8 mouse cellular contexts compared by ENCODE assay signal in the genomic region with DNA sequence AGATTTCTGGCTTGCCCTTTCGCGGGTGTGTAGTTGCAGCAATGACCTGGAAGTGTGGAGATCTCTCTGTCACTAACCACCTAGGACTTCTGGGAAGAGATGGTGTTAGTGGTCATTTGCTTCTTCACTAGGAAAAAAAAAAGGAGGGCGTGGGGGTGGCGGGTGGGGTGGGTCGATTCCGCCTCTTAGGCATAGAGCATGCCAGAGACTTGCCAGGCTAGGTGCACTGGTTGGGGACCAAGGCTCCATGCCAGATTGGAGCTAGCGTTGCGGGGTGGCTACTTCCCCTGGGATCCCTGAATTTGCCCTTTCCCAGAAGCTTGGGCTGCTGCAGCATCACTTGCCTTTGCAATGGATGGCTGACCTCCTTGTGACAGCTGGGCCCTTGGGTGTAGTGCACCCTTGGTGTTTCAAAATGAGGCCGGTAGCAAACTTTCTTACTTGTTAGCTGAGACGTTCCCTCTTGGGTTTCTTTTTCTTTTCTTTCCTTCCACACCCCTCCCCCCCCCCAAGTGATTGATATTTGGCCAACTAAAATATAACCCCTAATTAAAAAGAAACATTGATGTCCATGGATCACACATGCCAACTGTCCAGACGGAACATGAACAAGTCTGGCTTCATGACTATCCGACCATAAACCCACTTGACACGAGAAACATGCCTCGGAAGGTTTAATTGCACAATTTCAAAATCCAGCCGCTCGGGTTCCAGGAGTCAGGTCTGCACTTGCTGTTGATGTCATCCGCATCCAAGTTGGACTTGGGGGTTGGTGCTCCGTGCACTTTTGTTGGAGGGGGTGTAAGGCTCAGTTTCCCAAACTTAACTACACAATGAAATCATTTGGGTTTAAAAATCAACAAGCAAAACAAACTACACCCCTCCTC. TPM values are rescaled to one million over a fixed set of nuclear protein-coding genes. Genes with fewer than 3 reads are reported as not detected.
DNase-seq lines count a peak whose midpoint lies in the region; ATAC-seq and TF ChIP-seq lines count a peak whose summit lies in the region.

No protein-coding gene starts in this region.

- TF ChIP-seq CTCF in cortical plate, adult 2 months (IDR thresholded peaks at IDR 0.05; ENCODE audit: extremely low read depth, insufficient read depth, low read length): no peak

- H3K27ac ChIP-seq in cortical plate, adult 2 months (ENCODE audit: insufficient read depth, low read length): no peak overlapping the region
- H3K27ac ChIP-seq in hindbrain, embryonic 13.5 days: no peak overlapping the region
- H3K27ac ChIP-seq in lung, embryonic 15.5 days: no peak overlapping the region

- DNase-seq in gastrocnemius, postnatal 25 days: peak; percentile 13
- no peak for DNase-seq in gastrocnemius, postnatal 4 days (ENCODE audit: low spot score in 2 of 2)
- DNase-seq in frontal cortex, postnatal 36 days (ENCODE audit: low spot score in 2 of 2): no peak
- no peak for DNase-seq in cerebellum, adult 9-10 months

- peak overlapping the region; percentile 99 for H3K4me2 ChIP-seq in hindbrain, embryonic 13.5 days
- peak overlapping the region; percentile 94 for H3K4me2 ChIP-seq in lung, embryonic 15.5 days

- no peak for ATAC-seq in hindbrain, embryonic 13.5 days (ENCODE audit: low FRiP score)
- ATAC-seq in lung, embryonic 15.5 days (ENCODE audit: borderline replicate concordance, extremely low read depth, low FRiP score, low TSS enrichment): no peak
- no peak for ATAC-seq in monocyte, adult 5-6 weeks (replicated peaks; ENCODE audit: insufficient number of reproducible peaks, low FRiP score, low TSS enrichment, poor library complexity, severe bottlenecking)

- no peaks in the 10 kb centered on the region for H3K9me3 ChIP-seq in hindbrain, embryonic 13.5 days
- no peaks in the 10 kb centered on the region for H3K9me3 ChIP-seq in lung, embryonic 15.5 days

- peak overlapping the region; percentile 70 for H3K9ac ChIP-seq in hindbrain, embryonic 13.5 days
- H3K9ac ChIP-seq in lung, embryonic 15.5 days: peak overlapping the region; percentile 58

- TF ChIP-seq POLR2A in cortical plate, adult 2 months (IDR thresholded peaks at IDR 0.05; ENCODE audit: extremely low read depth, insufficient read depth, low read length): no peak

- H3K4me3 ChIP-seq in cortical plate, adult 2 months (ENCODE audit: insufficient read depth, low read length): peak overlapping the region; percentile 48
- H3K4me3 ChIP-seq in hindbrain, embryonic 13.5 days: peak overlapping the region; percentile 60
- peak overlapping the region; percentile 74 for H3K4me3 ChIP-seq in lung, embryonic 15.5 days

- no peaks in the 10 kb centered on the region for H3K36me3 ChIP-seq in hindbrain, embryonic 13.5 days
- H3K36me3 ChIP-seq in lung, embryonic 15.5 days: no peaks in the 10 kb centered on the region

- 40% methylated on average over 18 of the region's 18 CpGs for WGBS in hindbrain, embryonic 13.5 days
- 20% methylated on average over 18 of the region's 18 CpGs for WGBS in lung, embryonic 15.5 days

- no peaks in the 10 kb centered on the region for H3K4me1 ChIP-seq in cortical plate, adult 2 months (ENCODE audit: control insufficient read depth, insufficient read depth, low read length)
- H3K4me1 ChIP-seq in hindbrain, embryonic 13.5 days (replicated peaks): peaks cover 15% of the 10 kb centered on the region
- peaks cover 27% of the 10 kb centered on the region for H3K4me1 ChIP-seq in lung, embryonic 15.5 days

- peaks cover 47% of the 10 kb centered on the region for H3K27me3 ChIP-seq in hindbrain, embryonic 13.5 days
- H3K27me3 ChIP-seq in lung, embryonic 15.5 days: peaks cover 7% of the 10 kb centered on the region; the same call in 1 of the 2 replicates

RNA-seq across cellular contexts. Expression of a gene that starts 1.4 kb away (rescaled TPM):
- total RNA-seq in gastrocnemius, postnatal 25 days (2021): 10 to 100 TPM; 13.9 to 14.3 TPM
- 10 to 100 TPM; 32.9 to 40.1 TPM for total RNA-seq in gastrocnemius, postnatal 4 days (2021)
- 5.2 and 6.8 TPM in 2 replicates for polyA plus RNA-seq in cortical plate, adult 2 months (2012; rRNA removed)
- 3.5 and 3.9 TPM in 2 replicates for polyA plus RNA-seq in hindbrain, embryonic 13.5 days (2015; fragmentation: Nextera tagmentation; extraction: Ambion mirVana)
- 7.1 and 9.3 TPM in 2 replicates for polyA plus RNA-seq in lung, embryonic 15.5 days (2015; fragmentation: Nextera tagmentation; extraction: Ambion mirVana)
- total RNA-seq in monocyte, adult 5-6 weeks (2017): 0.19 TPM in 1 of 3 replicates, not detected in the others

Comparison
In these comparisons a context has a peak if more than half of its experiments do, and no peak if none do; other contexts are left out.
1. RNA of a gene that starts 1.4 kb away (total RNA-seq): 32.9 to 40.1 TPM in gastrocnemius, postnatal 4 days and 13.9 to 14.3 TPM in gastrocnemius, postnatal 25 days; 0.19 TPM in monocyte, adult 5-6 weeks; every median in the first group is over 10 times any median in the second.
2. Peak in every context shown above with its lines, with median percentiles within 50 percentile points of each other: H3K4me3 ChIP-seq.